Mouse (Mus musculus): ENCODE measurements around the gene Map3k5. TPM values are rescaled to one million over a fixed set of nuclear protein-coding genes. Genes with fewer than 3 reads are reported as not detected.
A peak's percentile ranks its signal among the peaks of the same experiment; 100 is the strongest.

Map3k5 gene
- polyA plus RNA-seq, 1 experiment from 2014 or later, result 1.8 TPM

DNA sequence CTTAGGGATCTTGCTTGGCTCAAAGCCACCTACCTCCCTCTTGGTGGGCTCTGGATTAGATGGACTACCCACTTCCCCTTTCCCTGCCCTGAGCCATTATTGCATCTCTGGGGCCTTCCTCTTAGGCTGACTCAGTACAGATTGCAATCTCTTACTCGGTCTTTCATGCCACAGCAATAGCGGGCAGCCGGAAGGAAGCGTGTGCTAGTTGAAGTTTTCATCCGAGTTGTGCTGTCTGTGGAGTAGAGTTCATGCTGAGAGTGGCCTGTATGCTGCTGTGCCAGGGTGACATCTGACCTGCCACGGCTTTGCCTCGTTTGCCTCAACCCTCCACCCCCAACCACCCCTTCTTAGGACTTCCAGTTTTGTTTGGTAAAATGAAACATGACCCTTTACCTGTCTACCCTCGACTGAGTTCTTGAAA lies 5.0 kb downstream of the Map3k5 start:
- H3K4me3 ChIP-seq (ENCODE audit: low read depth, low read length), result no peak overlapping the region
- no peaks in the 10 kb centered on the region for H3K9me3 ChIP-seq (ENCODE audit: control insufficient read depth, low read length)
- WGBS, result 39% methylated on average over 8 of the region's 8 CpGs
- ATAC-seq (replicated peaks; ENCODE audit: low FRiP score), result no peak
- H3K27ac ChIP-seq (ENCODE audit: low read depth, low read length), result no peak overlapping the region
- no peak overlapping the region for H3K9ac ChIP-seq (ENCODE audit: low read depth, low read length)
- no peak for DNase-seq (ENCODE audit: low spot score)
- H3K4me2 ChIP-seq, result peak overlapping the region; percentile 26
- no peaks in the 10 kb centered on the region for H3K27me3 ChIP-seq (replicated peaks; ENCODE audit: control insufficient read depth, insufficient read depth, low read length)
- no peaks in the 10 kb centered on the region for H3K36me3 ChIP-seq (ENCODE audit: control insufficient read depth, insufficient read depth, low read length)
- peaks cover 5% of the 10 kb centered on the region for H3K4me1 ChIP-seq (replicated peaks; ENCODE audit: control insufficient read depth, insufficient read depth, low read length)

DNA sequence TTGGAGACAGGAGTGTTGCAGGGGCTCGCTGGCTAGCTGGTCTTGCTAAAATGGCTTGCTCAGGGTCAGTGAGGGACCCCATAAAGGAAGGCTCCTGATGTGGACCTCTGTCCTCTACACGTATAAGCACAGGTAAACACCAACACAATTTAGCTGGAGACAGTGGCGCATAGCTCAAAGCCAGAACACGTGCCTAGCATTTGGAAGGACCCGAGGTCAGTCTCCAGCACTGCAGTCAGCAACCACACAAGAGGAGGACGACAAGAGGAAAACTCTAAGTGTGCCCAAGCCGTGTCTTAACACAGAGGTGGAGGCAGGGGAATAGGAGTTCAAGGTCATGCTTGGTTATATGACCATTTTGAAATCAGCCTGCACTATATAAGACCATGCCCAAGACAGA lies 5.9 kb downstream of the Map3k5 start:
- DNase-seq (ENCODE audit: low spot score) (no peak), ATAC-seq (replicated peaks; ENCODE audit: low FRiP score) (no peak)
- Histone ChIP-seq H3K9ac (ENCODE audit: low read depth, low read length) (no peak overlapping the region), H3K27ac (ENCODE audit: low read depth, low read length) (no peak overlapping the region), H3K4me1 (replicated peaks; ENCODE audit: control insufficient read depth, insufficient read depth, low read length) (peaks cover 5% of the 10 kb centered on the region), H3K36me3 (ENCODE audit: control insufficient read depth, insufficient read depth, low read length) (no peaks in the 10 kb centered on the region), H3K9me3 (ENCODE audit: control insufficient read depth, low read length) (no peaks in the 10 kb centered on the region), H3K27me3 (replicated peaks; ENCODE audit: control insufficient read depth, insufficient read depth, low read length) (no peaks in the 10 kb centered on the region), H3K4me3 (ENCODE audit: low read depth, low read length) (no peak overlapping the region), H3K4me2 (no peak overlapping the region)
- 88% methylated on average over 7 of the region's 7 CpGs for WGBS

GRCm38 (mm10) chr10:19940626-19941025 lies 6.4 kb downstream of the Map3k5 start:
- H3K9ac ChIP-seq (ENCODE audit: low read depth, low read length), result no peak overlapping the region
- DNase-seq (ENCODE audit: low spot score), result no peak
- H3K9me3 ChIP-seq (ENCODE audit: control insufficient read depth, low read length), result no peaks in the 10 kb centered on the region
- H3K27ac ChIP-seq (ENCODE audit: low read depth, low read length), result no peak overlapping the region
- no peaks in the 10 kb centered on the region for H3K27me3 ChIP-seq (replicated peaks; ENCODE audit: control insufficient read depth, insufficient read depth, low read length)
- no peak overlapping the region for H3K4me3 ChIP-seq (ENCODE audit: low read depth, low read length)
- no peak for ATAC-seq (replicated peaks; ENCODE audit: low FRiP score)
- peaks cover 5% of the 10 kb centered on the region for H3K4me1 ChIP-seq (replicated peaks; ENCODE audit: control insufficient read depth, insufficient read depth, low read length)
- H3K36me3 ChIP-seq (ENCODE audit: control insufficient read depth, insufficient read depth, low read length), result no peaks in the 10 kb centered on the region
- no peak overlapping the region for H3K4me2 ChIP-seq
- 73% methylated on average over 8 of the region's 8 CpGs for WGBS

- H3K27ac ChIP-seq (ENCODE audit: low read depth, low read length), result no peak overlapping the region
- no peaks in the 10 kb centered on the region for H3K36me3 ChIP-seq (ENCODE audit: control insufficient read depth, insufficient read depth, low read length)
- no peak overlapping the region for H3K4me3 ChIP-seq (ENCODE audit: low read depth, low read length)
- H3K4me2 ChIP-seq, result no peak overlapping the region
- no peaks in the 10 kb centered on the region for H3K27me3 ChIP-seq (replicated peaks; ENCODE audit: control insufficient read depth, insufficient read depth, low read length)
- no peak for DNase-seq (ENCODE audit: low spot score)
- no peaks in the 10 kb centered on the region for H3K9me3 ChIP-seq (ENCODE audit: control insufficient read depth, low read length)
- H3K9ac ChIP-seq (ENCODE audit: low read depth, low read length), result no peak overlapping the region
- 23% methylated on average over 6 of the region's 6 CpGs for WGBS
- no peak; the same call in 1 of the 2 replicates for ATAC-seq (replicated peaks; ENCODE audit: low FRiP score)
- peaks cover 5% of the 10 kb centered on the region for H3K4me1 ChIP-seq (replicated peaks; ENCODE audit: control insufficient read depth, insufficient read depth, low read length)
Measured at GRCm38 (mm10) chr10:19941063-19941462, 6.8 kb downstream of the Map3k5 start.

GRCm38 (mm10) chr10:19941914-19942313 lies 7.6 kb downstream of the Map3k5 start:
- Histone ChIP-seq H3K27me3 (replicated peaks; ENCODE audit: control insufficient read depth, insufficient read depth, low read length) (no peaks in the 10 kb centered on the region), H3K27ac (ENCODE audit: low read depth, low read length) (no peak overlapping the region), H3K4me3 (ENCODE audit: low read depth, low read length) (no peak overlapping the region), H3K4me2 (no peak overlapping the region), H3K9me3 (ENCODE audit: control insufficient read depth, low read length) (no peaks in the 10 kb centered on the region), H3K9ac (ENCODE audit: low read depth, low read length) (no peak overlapping the region), H3K4me1 (replicated peaks; ENCODE audit: control insufficient read depth, insufficient read depth, low read length) (peaks cover 5% of the 10 kb centered on the region), H3K36me3 (ENCODE audit: control insufficient read depth, insufficient read depth, low read length) (no peaks in the 10 kb centered on the region)
- 75% methylated on average over 9 of the region's 9 CpGs for WGBS
- ATAC-seq (replicated peaks; ENCODE audit: low FRiP score) (no peak), DNase-seq (ENCODE audit: low spot score) (no peak)

- no peaks in the 10 kb centered on the region for H3K27me3 ChIP-seq (replicated peaks; ENCODE audit: control insufficient read depth, insufficient read depth, low read length)
- H3K36me3 ChIP-seq (ENCODE audit: control insufficient read depth, insufficient read depth, low read length), result no peaks in the 10 kb centered on the region
- H3K27ac ChIP-seq (ENCODE audit: low read depth, low read length), result no peak overlapping the region
- 89% methylated on average over 3 of the region's 3 CpGs for WGBS
- H3K4me3 ChIP-seq (ENCODE audit: low read depth, low read length), result no peak overlapping the region
- no peak for ATAC-seq (replicated peaks; ENCODE audit: low FRiP score)
- H3K9me3 ChIP-seq (ENCODE audit: control insufficient read depth, low read length), result no peaks in the 10 kb centered on the region
- no peak overlapping the region for H3K9ac ChIP-seq (ENCODE audit: low read depth, low read length)
- DNase-seq (ENCODE audit: low spot score), result no peak
- no peak overlapping the region for H3K4me2 ChIP-seq
- peaks cover 5% of the 10 kb centered on the region for H3K4me1 ChIP-seq (replicated peaks; ENCODE audit: control insufficient read depth, insufficient read depth, low read length)
Measured at GRCm38 (mm10) chr10:19942621-19943020, 8.3 kb downstream of the Map3k5 start.

GRCm38 (mm10) chr10:19945651-19946050 lies 11.4 kb downstream of the Map3k5 start:
- peaks cover 1% of the 10 kb centered on the region for H3K4me1 ChIP-seq (replicated peaks; ENCODE audit: control insufficient read depth, insufficient read depth, low read length)
- ATAC-seq (replicated peaks; ENCODE audit: low FRiP score) (no peak), DNase-seq (ENCODE audit: low spot score) (no peak)
- no peaks in the 10 kb centered on the region for H3K36me3 ChIP-seq (ENCODE audit: control insufficient read depth, insufficient read depth, low read length)
- WGBS, result 83% methylated on average over 7 of the region's 7 CpGs
- no peak overlapping the region for H3K4me2 ChIP-seq
- H3K9me3 ChIP-seq (ENCODE audit: control insufficient read depth, low read length), result no peaks in the 10 kb centered on the region
- no peak overlapping the region for H3K27ac ChIP-seq (ENCODE audit: low read depth, low read length)
- H3K27me3 ChIP-seq (replicated peaks; ENCODE audit: control insufficient read depth, insufficient read depth, low read length), result no peaks in the 10 kb centered on the region
- no peak overlapping the region for H3K4me3 ChIP-seq (ENCODE audit: low read depth, low read length)
- H3K9ac ChIP-seq (ENCODE audit: low read depth, low read length), result no peak overlapping the region

GRCm38 (mm10) chr10:19946644-19947043 lies 12.4 kb downstream of the Map3k5 start:
- no peak overlapping the region for H3K9ac ChIP-seq (ENCODE audit: low read depth, low read length)
- DNase-seq (ENCODE audit: low spot score), result no peak

DNA sequence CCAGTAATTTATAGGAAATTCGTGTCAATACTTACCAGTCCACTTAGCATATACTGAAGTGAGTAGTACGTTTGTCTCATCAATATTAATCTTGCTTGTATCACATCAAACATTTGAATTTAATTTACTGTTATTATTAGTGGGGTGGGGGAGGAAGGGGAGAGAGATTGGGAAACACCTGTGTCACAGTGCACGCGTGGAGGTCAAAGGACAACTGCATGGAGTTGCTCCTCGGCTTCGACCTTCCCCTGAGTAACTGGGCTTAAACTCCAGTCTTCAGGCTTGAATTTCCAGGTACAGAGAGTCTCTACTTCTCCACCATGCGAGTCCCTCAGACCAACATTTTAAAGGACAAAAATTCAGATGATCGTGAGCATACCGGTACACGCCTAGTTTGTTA lies 13.2 kb downstream of the Map3k5 start:
- H3K9me3 ChIP-seq (ENCODE audit: control insufficient read depth, low read length), result no peaks in the 10 kb centered on the region
- no peak overlapping the region for H3K4me2 ChIP-seq
- no peaks in the 10 kb centered on the region for H3K27me3 ChIP-seq (replicated peaks; ENCODE audit: control insufficient read depth, insufficient read depth, low read length)
- no peak overlapping the region for H3K27ac ChIP-seq (ENCODE audit: low read depth, low read length)
- no peak overlapping the region for H3K9ac ChIP-seq (ENCODE audit: low read depth, low read length)
- H3K4me1 ChIP-seq (replicated peaks; ENCODE audit: control insufficient read depth, insufficient read depth, low read length), result no peaks in the 10 kb centered on the region
- WGBS, result 89% methylated on average over 10 of the region's 10 CpGs
- H3K4me3 ChIP-seq (ENCODE audit: low read depth, low read length), result no peak overlapping the region
- ATAC-seq (replicated peaks; ENCODE audit: low FRiP score) (no peak), DNase-seq (ENCODE audit: low spot score) (no peak)
- no peaks in the 10 kb centered on the region for H3K36me3 ChIP-seq (ENCODE audit: control insufficient read depth, insufficient read depth, low read length)

More at GRCm38 (mm10) chr10:19946644-19947043, 12.4 kb downstream of the Map3k5 start:
- no peaks in the 10 kb centered on the region for H3K4me1 ChIP-seq (replicated peaks; ENCODE audit: control insufficient read depth, insufficient read depth, low read length)
- H3K27me3 ChIP-seq (replicated peaks; ENCODE audit: control insufficient read depth, insufficient read depth, low read length), result no peaks in the 10 kb centered on the region
- H3K27ac ChIP-seq (ENCODE audit: low read depth, low read length), result no peak overlapping the region
- H3K4me2 ChIP-seq, result no peak overlapping the region
- ATAC-seq (replicated peaks; ENCODE audit: low FRiP score), result no peak
- 82% methylated on average over 6 of the region's 6 CpGs for WGBS
- no peak overlapping the region for H3K4me3 ChIP-seq (ENCODE audit: low read depth, low read length)
- no peaks in the 10 kb centered on the region for H3K9me3 ChIP-seq (ENCODE audit: control insufficient read depth, low read length)
- no peaks in the 10 kb centered on the region for H3K36me3 ChIP-seq (ENCODE audit: control insufficient read depth, insufficient read depth, low read length)

Measured in liver, embryonic 11.5 days (tissue).